Mouse (Mus musculus) adrenal gland, adult 8-10 months (tissue): ENCODE measurements around the gene Zkscan17. TPM values are rescaled to one million over a fixed set of nuclear protein-coding genes. Genes with fewer than 3 reads are reported as not detected.

Experiments used
- DNase-seq: peaks from one replicate; pipeline ENCODE4 v3.0.0; 2022
- total RNA-seq, 4 experiments: library from RNA; stranded (reverse); gene quantifications; 2 replicates each; pipeline ENCODE4 v1.2.4; 2022

Zkscan17 gene
- total RNA-seq, 4 experiments from 2014 or later: 15.4 to 23.8 (median 20.3) TPM

GRCm38 (mm10) chr11:59517441-59517840, 9.1 kb downstream of the Zkscan17 start:
- DNase-seq: no peak

GRCm38 (mm10) chr11:59514789-59515188, 11.8 kb downstream of the Zkscan17 start:
- no peak for DNase-seq

- DNase-seq: no peak
These were observed 12.2 kb downstream of the Zkscan17 start for GRCm38 (mm10) chr11:59514381-59514780.

- no peak for DNase-seq
These were observed 13.0 kb downstream of the Zkscan17 start for GRCm38 (mm10) chr11:59513556-59513955.

- DNase-seq: no peak
These were observed 13.8 kb downstream of the Zkscan17 start for GRCm38 (mm10) chr11:59512733-59513132.

- DNase-seq: no peak
These were observed 15.0 kb downstream of the Zkscan17 start for GRCm38 (mm10) chr11:59511558-59511957.

- no peak for DNase-seq
These were observed 19.9 kb downstream of the Zkscan17 start for GRCm38 (mm10) chr11:59506713-59507074.

GRCm38 (mm10) chr11:59505839-59506712, 20.5 kb downstream of the Zkscan17 start:
- DNase-seq: peak; percentile 86

- DNase-seq: peak; percentile 42
These were observed 21.2 kb downstream of the Zkscan17 start for GRCm38 (mm10) chr11:59505351-59505838.

GRCm38 (mm10) chr11:59501978-59502700, 24.4 kb downstream of the Zkscan17 start:
- no peak for DNase-seq

- no peak for DNase-seq
These were observed 28.8 kb downstream of the Zkscan17 start for GRCm38 (mm10) chr11:59497747-59498146.

- DNase-seq: no peak
These were observed 29.8 kb downstream of the Zkscan17 start for GRCm38 (mm10) chr11:59496672-59497310.

GRCm38 (mm10) chr11:59486222-59486621, 40.3 kb downstream of the Zkscan17 start:
- no peak for DNase-seq

GRCm38 (mm10) chr11:59485641-59486040, 40.9 kb downstream of the Zkscan17 start:
- peak; percentile 50 for DNase-seq

- DNase-seq: no peak
These were observed 43.3 kb downstream of the Zkscan17 start for GRCm38 (mm10) chr11:59483212-59483611.

- no peak for DNase-seq
These were observed 49.3 kb downstream of the Zkscan17 start for GRCm38 (mm10) chr11:59477240-59477639.

- peak; percentile 89 for DNase-seq
These were observed 54.2 kb downstream of the Zkscan17 start, which contains the start of gene Zfp867 for GRCm38 (mm10) chr11:59472326-59472677. Gene Zfp867 (minus strand): TSS chr11:59472474.

GRCm38 (mm10) chr11:59471413-59472325, 54.9 kb downstream of the Zkscan17 start:
- DNase-seq: no peak

GRCm38 (mm10) chr11:59460459-59460858, 66.1 kb downstream of the Zkscan17 start:
- DNase-seq: no peak

- peak; percentile 88 for DNase-seq
These were observed 67.6 kb downstream of the Zkscan17 start for GRCm38 (mm10) chr11:59458973-59459372.

GRCm38 (mm10) chr11:59456891-59457290, 69.7 kb downstream of the Zkscan17 start:
- DNase-seq: no peak

- peak; percentile 55 for DNase-seq
These were observed 70.2 kb downstream of the Zkscan17 start for GRCm38 (mm10) chr11:59456346-59456745.
